Mouse (Mus musculus) ovary, adult 18-20 months (tissue): ENCODE data around the gene Cdc25a.

Experiments used
- DNase-seq: peaks from one replicate; pipeline ENCODE4 v3.0.0; 2022; ENCODE audit warnings: low spot score, mixed read lengths

Gene Cdc25a

GRCm38 (mm10) chr9:109932756-109933375 is 57.5 kb downstream of the Cdc25a start:
- DNase-seq = peak; percentile 19

- no peak for DNase-seq
Measured at GRCm38 (mm10) chr9:109939401-109939800, 64.0 kb downstream of the Cdc25a start.

GRCm38 (mm10) chr9:109942796-109943195 is 67.4 kb downstream of the Cdc25a start:
- no peak for DNase-seq
